Mouse (Mus musculus) layer of hippocampus, postnatal 25 days (tissue): ENCODE measurements at regions not wholly inside any gene's neighbourhood (a gene's known extent, or its start where the extent isn't known, plus 50 kb on each side); places are given as distances from the start of the nearest gene placed in this dataset.
A peak's percentile ranks its signal among the peaks of the same experiment; 100 is the strongest.

Experiments used
- DNase-seq, 2 experiments: peaks; one replicate each; pipeline ENCODE4 v3.0.0; 2022; ENCODE audit warnings: mixed read lengths in 2 of 2, low spot score in 1 of 2; ENCODE audit errors: extremely low spot score in 1 of 2

DNA sequence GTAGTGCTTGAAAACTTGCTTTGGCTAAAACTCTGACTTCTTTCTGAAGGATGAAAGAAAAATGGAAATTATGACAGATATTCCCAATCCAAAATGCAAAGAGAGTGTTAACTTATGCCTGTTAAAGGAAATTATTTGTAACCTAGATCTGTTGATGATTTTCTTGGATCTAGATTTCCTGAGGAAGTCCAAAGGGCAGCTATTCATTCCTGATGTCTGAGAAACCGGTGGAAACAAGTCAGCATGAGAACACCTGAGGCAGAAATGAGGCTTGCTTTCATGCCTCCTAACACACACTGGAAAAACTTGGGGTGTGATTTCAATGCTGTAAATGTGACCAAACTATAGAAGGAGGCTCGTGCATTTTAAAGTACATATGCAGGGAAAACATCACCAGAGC, 432.9 kb upstream of the Ube2e3 start:
- DNase-seq: no peak

DNA sequence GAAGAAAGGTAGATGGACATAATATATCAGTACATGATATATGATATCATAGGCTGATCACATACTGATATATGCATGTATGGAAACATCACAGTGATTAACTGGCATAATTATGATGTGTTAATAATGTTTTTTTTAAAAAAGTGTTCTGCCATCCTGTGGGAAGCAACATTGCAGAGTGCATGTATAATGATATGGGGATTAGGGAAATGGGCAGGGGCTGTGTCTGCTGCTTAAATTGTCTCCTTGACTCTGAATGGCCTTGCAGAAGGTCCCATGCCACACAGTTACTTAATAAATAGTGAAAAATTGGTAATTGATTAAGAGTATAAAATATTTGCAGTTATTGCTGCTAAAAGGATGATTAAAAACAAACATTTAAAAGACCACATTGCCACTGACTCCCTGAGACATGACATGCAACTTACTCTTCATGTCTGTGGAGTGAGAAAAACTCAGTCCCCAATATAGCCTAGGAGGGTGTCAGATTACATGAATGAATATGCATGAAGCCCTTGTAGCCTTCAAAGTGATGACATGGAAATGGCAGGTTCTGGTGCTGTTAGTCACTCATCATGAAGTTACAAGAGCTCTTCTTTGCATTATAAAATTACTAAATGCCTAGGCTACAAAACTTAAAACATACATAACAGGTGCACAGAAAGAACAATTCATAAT, 440.1 kb upstream of the Ube2e3 start:
- no peak for DNase-seq

DNA sequence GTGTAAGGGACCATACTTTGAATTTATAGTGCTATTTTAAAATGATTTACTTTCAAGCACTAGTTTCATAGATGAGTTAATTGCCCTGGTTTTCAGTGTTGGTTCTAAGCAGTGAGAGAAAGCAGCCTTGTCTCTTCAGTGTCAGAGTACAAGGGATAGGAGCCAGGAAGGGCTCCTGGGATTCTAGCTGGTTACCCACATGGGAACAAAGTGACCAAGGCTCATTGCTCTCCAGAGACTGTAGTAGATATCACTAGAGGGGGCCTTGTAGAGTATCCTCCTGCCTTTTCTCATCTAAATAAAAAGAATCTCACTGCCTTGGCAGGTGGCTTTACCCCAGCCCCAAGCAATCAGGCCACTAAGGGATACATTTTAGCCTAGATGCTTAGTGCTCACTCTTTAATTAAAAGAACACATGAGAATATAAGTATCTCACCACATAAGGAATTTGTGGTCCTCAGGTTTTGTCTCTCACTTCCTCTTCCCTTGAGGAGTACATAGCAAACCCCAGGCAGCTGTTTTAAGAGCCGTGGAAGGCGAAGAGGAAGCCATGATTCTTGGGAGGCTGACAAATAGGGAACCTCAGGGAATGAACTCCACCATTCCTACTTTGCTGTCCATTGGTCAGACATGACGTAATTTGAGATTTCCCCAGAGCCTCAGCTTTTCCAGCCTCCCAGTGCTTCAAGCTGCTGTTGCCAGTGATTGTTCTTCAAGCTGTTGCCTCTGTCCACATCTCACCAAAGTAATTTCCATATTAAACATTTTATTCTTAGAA, 449.2 kb upstream of the Ube2e3 start:
- no peak for DNase-seq

DNA sequence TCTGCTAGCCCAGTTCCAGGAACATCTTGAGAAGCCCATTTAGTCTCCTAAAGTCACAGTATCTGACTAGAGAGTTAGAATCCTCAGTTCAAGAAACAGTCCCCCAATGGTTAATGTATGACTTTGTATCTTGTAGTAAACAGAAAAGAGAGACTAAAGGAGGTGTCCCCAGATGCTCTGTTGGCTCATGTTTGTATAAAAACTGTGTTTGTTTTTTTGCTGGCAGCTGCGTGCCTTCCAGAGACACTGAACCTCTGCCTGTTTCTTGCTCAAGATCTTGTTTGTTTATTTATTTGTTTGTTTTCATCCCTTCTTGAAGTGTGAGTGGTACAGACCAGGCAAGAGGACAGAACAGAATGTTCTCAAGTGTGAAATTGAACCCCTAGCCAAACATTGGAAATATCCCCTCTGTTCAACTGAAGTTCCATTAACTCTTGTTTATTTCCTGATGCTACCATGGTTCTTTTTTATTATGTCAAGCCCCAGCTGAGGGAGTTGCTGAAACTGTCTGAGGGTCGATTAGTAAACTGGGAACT, 451.3 kb upstream of the Ube2e3 start:
- DNase-seq: no peak

DNA sequence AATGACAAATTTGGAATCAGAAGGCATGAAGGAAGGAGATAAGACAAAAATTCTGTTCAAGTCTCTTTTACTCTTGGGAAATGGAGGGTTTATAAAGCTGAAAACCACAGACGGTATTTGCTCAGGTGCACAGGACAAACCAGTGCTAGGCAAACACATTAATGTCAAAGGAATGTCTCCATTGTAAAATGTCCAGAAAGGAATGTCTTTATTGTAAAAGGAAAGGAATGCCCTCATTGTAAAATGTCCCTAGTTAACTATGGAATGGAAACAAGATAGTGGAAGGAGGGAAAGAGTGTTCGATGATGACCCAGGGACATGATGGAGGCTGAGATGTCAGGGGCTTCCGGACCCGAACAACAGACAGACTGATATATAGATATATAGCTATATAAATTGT, 454.9 kb upstream of the Ube2e3 start:
- no peak for DNase-seq

DNA sequence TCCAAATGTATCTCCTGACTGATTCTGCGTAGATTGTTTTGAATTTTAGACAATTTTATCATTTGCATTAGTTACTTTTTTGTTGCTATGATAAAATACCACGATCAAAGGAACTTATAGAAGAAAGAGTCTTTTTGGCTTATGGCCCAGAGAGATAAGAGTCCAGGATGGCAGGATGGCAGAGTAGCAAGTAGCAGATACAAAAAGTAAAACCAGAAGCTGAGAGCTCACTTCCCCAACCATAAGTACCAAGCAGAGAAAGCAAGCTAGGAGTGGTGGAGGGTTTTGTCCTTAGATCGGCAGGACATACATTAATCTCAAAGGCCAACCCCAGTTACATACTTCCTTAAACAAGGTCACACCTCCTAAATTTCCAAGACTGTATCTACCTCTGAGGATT, 457.7 kb upstream of the Cwc22 start:
- no peak for DNase-seq

DNA sequence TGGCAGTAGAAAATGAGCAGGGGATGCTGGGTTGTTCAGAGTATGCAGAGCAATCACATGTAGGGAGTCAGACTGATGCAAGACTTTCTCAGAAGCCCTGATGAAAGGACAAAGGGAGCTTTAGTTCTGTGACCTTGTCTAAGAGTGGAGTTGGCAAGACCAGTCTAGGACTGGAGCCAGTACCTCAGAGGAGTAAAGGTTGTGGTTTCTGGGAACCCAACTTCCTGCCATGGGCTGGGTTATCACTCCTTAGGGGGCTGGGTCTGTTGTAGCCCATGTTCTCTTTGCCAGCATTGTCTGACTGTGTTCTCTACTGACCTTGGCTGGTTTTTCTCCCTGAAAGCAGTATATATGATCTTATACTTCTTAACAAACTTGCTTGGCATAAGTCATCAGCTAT, 453.1 kb upstream of the Cwc22 start:
- no peak for DNase-seq

DNA sequence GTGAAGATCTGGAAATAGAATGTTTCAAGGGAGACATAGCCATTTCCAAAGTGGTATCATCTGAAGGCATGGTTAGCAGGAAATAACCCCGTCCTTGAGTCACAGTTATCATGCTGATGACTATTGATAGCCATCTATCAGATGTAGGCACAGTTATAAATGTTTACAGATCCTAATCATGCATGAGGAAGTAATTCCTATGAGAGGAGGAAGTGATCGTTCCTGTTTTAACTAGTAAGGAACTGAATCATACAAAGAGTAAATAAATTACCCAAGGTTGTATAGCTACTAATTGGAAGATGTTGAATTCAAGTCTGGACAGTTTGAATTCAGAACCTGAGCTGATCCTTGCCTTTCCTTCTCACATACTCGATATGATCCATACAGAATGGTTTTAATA, 450.7 kb upstream of the Cwc22 start:
- no peak for DNase-seq

DNA sequence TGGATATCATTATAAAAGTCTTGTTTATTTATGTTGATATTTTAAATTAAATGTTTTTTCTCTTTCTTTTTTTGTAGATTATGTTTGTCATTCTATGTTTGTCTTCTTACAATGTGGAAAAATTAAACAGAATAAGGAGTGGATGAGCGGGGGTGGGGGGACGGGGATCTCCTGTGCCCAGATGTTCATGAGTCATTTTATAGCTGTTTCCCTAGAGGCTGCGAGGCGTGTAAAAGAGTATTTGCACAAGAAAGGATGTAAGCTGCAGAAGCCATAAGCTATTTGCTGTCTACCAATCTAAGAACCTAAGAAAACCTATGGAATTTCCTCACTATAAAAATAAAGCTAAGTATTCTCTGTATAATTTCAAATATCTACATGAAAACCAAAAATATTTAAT, 446.9 kb upstream of the Cwc22 start:
- DNase-seq: no peak

DNA sequence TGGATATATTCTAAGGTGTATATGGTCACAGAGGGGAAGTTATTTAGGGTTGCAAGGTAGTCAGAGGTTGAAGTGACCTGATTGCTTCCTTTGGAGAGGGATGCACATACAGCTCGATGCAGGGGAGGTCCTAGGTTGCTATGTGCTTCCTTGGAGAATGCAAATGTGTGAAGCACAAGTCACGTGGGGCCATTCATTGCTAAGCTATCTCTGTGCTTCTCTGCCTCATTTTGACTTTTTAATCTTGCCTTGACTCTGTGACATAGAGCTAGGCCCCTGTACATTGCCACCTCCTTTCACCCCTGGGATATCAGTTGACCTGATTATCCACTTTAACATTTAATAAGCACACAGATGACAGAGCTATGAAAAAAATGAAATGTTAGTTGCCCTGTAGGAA, 446.2 kb upstream of the Cwc22 start:
- no peak for DNase-seq

DNA sequence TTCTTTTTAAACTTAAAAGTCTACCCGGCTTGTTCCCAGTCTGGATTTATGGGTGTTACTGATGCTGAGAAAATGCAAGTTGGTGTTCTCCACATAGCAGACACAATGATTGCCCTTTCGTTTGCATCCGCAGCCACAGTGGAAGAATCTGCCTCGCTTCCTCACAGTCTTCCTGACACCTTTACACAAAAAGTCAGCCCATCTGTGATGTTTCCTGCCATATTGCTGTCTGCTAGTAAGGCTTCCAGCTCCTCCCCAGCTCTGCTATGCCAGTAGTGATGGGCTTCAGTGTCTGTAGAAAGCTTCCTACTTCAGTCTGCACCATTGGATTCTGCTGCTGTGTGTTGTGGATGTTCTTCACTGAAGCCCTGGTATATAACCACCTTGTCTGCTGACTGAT, 441.8 kb upstream of the Cwc22 start:
- peak; percentile 8 to 13 for DNase-seq

DNA sequence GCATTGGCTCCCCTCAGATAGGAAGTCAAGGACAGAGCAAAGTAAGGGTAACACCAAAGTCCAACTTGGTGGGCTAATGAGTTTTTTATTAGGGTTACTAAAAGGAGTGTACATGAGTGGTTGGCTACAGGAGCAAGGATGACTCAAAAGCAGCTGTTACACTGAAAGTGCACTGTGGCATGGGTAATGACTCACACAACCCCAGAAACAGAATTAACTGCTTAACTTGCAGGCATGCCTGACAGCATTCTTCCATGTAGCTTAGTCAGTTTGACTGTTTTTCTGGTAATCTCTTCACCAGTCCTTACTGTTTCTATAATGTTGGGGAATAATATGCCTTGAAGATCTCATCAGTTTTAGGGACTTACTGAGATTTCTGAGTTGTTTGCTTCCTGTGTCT, 435.1 kb upstream of the Cwc22 start:
- no peak for DNase-seq

DNA sequence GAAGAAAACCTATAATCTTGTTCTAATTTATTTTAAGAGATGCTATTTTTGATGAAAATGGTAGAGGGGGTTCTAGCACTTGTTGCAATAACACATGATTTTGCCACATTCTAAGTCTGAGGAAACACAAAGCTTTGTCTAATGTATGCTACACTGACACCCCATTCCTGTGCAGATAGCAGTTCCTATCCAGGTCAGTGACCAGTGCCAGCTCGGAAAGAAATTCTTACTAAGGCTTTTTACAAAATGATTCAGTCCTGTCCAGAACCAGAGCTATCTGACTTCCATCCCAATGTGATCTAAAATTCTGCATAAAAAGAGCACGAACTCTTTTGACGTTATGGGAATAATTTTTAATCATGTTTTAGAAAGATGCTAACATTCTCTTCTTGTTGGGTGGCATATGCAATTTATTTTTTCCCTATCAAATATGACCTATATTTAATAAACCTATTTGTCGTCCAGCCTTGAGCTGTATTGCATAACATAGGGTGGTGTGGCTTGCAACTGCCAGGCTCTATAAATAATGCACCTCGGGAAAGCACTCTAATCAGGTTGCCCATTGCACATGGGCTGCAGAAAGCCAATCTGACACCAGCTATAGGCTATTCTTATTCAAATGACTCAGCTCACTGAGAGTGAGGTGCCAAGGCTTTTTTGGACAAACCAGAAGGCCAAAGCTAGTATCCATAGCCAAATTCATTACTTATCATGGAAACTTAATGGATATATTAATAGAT, 385.7 kb upstream of the Cwc22 start:
- DNase-seq: no peak

DNA sequence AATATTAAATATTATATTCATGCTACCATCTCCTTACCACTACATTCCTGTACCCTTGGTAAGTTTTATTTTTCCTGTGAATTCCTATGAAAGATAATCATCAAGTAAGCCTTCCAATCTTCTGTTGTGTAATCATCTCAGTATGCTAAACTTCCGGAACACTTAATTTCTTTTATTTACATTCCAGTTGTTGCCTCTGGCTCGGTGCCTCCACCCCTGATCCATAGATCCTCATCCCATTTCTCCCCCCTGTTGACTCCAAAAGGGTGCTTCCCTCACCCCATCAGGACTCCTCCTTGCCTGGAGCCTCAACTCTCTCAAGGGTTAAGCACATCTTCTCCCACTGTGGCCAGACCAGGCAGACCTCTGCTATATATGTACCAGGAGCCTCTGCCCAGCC, 379.9 kb upstream of the Cwc22 start:
- DNase-seq: no peak

DNA sequence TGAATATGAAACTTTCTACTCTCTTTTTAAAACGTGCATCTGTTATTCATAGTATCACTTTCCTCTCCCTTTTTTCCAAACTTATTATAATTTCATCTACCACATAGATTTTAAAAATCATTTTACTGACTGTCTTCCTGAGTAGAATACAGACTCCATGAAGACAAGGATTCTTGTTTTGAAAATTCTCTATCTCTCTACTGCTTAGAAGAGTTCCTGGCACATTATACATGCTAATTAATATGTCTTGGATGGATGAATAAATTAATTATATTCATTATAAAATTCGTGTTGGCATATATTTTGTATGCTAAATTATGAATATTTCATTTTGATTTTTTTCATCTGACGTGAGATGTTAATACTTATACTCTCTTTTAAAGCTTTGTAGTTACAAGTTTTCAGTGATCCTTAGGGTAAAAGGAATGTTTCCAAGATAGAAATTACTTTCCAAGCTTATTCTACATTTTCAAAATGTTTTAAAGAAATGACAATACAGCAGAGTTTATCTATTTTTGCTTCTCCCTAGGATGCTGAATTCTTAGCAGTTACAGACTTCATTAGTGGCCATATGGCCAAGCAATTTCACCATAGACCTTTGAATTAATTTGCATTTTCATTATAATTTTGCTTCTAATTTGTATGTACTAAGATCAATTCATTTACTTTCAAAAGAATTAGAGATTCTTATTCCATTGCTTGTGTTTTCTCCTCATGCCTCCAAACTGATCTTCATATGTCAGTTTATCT, 376.2 kb upstream of the Cwc22 start:
- no peak for DNase-seq

DNA sequence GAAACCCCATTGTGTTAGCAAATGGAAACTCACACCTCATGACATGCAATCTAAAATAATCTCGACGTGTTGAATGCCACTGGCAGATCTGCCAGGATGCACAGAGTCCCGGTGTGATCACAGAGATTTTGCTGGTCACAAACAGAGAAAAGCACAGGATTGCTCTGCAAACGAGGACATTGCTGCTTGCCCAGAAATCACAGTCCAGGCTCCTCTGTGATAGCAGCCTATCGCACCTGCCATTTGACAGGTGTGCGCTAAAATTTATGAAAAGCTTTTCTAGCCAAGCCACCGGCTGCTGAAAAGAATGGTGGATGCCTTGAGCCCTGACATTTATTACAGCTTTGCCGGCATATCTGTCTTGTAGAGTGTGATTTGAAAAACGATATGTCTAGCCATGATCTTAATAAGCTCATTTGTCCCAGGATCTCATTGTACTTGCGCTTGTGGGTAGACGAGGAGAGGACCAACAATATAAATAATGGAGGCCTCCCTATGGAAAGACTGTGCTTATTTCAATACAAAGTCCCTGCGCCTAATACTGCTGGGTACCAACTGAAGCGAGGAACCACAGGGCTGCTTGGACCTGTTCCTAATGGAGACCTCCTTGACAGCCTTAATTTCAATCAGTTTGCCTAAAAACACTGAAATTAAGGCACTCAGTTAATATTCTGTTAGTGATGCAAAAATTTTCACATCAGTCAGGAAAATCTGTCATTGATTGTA, 365.8 kb upstream of the Cwc22 start:
- no peak for DNase-seq

DNA sequence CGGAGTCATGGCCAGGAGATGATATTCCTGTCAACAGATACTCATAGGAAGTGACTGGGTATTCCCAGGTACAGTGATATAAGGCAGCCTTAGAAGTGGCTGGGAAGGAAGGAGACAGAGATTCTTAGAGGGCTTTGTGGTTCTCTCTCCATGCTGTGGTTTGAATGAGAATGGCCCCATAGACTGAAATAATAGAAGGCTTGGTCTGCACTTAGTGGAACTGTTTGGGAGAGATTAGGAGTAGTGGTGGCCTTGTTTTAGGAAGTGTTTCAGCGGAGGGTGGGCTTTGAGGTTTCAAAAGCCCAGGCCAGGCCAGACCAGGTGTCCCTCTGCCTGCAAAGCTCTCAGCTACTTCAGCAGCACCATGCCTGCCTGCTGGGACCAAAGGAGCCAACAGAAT, 363.2 kb upstream of the Cwc22 start:
- DNase-seq: no peak

DNA sequence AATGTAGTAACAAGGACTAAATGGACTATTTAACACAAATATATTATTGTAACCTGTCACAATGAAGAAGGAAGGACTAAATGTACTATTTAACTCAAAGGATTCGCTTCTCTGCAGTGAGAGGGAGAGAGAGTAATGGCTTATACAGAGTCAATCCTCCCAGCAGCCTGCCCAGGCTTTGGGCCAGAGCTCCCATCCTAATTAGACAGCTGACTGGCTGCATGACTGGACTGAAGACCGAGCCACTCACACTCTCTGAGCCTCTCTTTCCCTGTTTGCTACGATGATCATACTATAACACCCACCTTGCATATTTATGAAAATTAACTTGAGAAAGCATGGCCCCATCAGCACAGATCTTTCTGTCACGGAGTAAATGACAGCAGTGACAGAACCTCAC, 360.7 kb upstream of the Cwc22 start:
- DNase-seq: no peak

DNA sequence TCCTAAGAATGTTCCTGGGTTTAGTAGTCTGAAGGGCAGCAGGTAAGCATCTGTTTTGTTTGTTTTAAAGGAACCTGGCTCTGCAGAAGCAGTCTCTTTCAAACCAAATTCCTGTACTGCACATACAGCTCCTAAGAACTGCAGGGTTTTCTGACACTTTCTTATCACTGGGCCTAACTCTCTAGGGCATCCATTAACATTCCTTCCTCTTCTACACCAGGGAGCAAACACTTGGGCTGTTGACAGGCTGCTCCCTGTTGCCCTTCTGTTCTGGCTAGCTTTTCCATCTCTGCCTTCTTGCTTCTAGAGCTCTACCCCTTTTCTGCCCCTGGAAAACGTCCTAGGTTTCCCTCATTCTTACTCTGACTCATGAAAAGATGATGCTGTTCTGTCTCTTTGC, 345.5 kb upstream of the Cwc22 start:
- no peak for DNase-seq

DNA sequence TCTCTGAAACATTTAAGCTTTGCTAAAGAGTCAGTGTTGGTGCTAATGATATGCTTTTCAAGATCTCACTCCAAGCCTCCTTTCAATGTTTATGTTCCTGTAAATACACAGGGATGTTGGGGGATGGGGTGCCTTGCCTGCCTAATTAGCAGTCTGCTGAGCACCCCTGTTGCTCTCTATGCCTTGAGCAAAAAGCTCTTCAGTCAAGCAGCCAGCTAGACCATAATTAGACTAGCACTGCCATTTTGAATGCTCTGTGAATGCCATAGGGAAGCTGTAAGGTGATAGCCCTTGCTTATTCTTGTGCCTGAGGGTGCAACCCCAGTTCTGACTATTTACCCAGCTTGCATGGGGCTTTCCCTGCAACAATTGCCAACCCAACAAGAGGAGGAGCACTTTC, 338.6 kb upstream of the Cwc22 start:
- DNase-seq: no peak
